Comparison of ENCODE assay signal across 10 mouse cellular contexts in the genomic region with DNA sequence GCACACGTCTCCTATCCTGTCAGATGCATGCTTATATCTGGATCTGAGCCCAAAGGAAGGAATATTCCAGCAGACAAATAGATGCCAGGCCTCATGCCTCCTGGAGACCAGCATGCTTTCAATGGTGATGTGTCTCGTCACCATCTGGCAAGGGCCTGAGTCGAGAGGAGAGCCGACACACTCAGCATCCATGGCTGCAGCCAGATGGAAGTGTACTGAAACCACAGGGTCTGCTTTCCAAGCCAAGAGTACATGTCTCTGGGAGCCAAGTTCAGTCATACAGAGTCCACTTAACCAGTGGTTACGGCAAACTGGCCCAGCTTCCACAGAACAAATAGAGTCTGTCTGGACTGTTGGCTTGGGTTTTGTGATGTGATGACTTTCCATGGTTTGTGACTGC.
A peak's percentile ranks its signal among the peaks of the same experiment; 100 is the strongest.
DNase-seq lines count a peak whose midpoint lies in the region; ATAC-seq and TF ChIP-seq lines count a peak whose summit lies in the region.
"Had no signal": no experiment of that assay in that cellular context is flagged by ENCODE, and none has a peak within 500 bp of the region (broad histone marks: within the 10 kb centered on the region; RNA-seq: fewer than 3 reads in every experiment).

No protein-coding gene starts in this region.

- 0 out of 2 replicates have a peak, but pooled peaks have one; percentile 43 for ATAC-seq in forebrain, embryonic 15.5 days (replicated peaks)
- ATAC-seq in forebrain, embryonic 16.5 days: no peak

- H3K9me3 ChIP-seq in forebrain, embryonic 15.5 days: no peaks in the 10 kb centered on the region
- H3K9me3 ChIP-seq in forebrain, embryonic 16.5 days (ENCODE audit: control insufficient read depth, low read length): no peaks in the 10 kb centered on the region
- H3K9me3 ChIP-seq: embryonic facial prominence, embryonic 13.5 days had no signal

- no peak overlapping the region for H3K4me3 ChIP-seq in forebrain, embryonic 15.5 days
- no peak overlapping the region for H3K4me3 ChIP-seq in forebrain, embryonic 16.5 days (replicated peaks; ENCODE audit: low read length)
- H3K4me3 ChIP-seq in embryonic fibroblast, embryonic 13.5 days (ENCODE audit: insufficient read depth, low read length): no peak overlapping the region
- H3K4me3 ChIP-seq: embryonic facial prominence, embryonic 13.5 days had no signal

- DNase-seq in 3T3-L1 (ENCODE audit: low read depth, low spot score): peak; percentile 8
- peak; percentile 73 for DNase-seq in layer of hippocampus, adult 11-12 months (ENCODE audit: low spot score)
- DNase-seq in kidney, adult 11 months: no peak
- DNase-seq in liver: no peak
- DNase-seq in adrenal gland, postnatal 4 days (ENCODE audit: low spot score in 2 of 2): no peak
- DNase-seq: kidney, adult 9 months had no signal

- no peak overlapping the region for H3K27ac ChIP-seq in forebrain, embryonic 15.5 days (replicated peaks)
- H3K27ac ChIP-seq in forebrain, embryonic 16.5 days (ENCODE audit: low read length): no peak overlapping the region
- H3K27ac ChIP-seq in embryonic fibroblast, embryonic 13.5 days (ENCODE audit: insufficient read depth, low read length): peak overlapping the region; percentile 22; the same call in 1 of the 2 replicates
- H3K27ac ChIP-seq: embryonic facial prominence, embryonic 13.5 days had no signal

- no peaks in the 10 kb centered on the region for H3K27me3 ChIP-seq in forebrain, embryonic 15.5 days
- H3K27me3 ChIP-seq in forebrain, embryonic 16.5 days (replicated peaks; ENCODE audit: control insufficient read depth, insufficient read depth, low read length): no peaks in the 10 kb centered on the region
- H3K27me3 ChIP-seq: embryonic facial prominence, embryonic 13.5 days had no signal

- H3K9ac ChIP-seq in forebrain, embryonic 15.5 days (replicated peaks): no peak overlapping the region
- H3K9ac ChIP-seq in forebrain, embryonic 16.5 days (replicated peaks; ENCODE audit: low read depth, low read length): no peak overlapping the region
- H3K9ac ChIP-seq: embryonic facial prominence, embryonic 13.5 days had no signal

- no peak for TF ChIP-seq CTCF in embryonic fibroblast, embryonic 13.5 days (IDR thresholded peaks at IDR 0.05; ENCODE audit: borderline replicate concordance, insufficient read depth, low read length)

- no peaks in the 10 kb centered on the region; the same call in 1 of the 2 replicates for H3K4me1 ChIP-seq in forebrain, embryonic 15.5 days
- H3K4me1 ChIP-seq in forebrain, embryonic 16.5 days (replicated peaks; ENCODE audit: control insufficient read depth, insufficient read depth, low read length): no peaks in the 10 kb centered on the region
- H3K4me1 ChIP-seq in embryonic fibroblast, embryonic 13.5 days (ENCODE audit: control insufficient read depth, insufficient read depth, low read length): no peaks in the 10 kb centered on the region
- H3K4me1 ChIP-seq: embryonic facial prominence, embryonic 13.5 days had no signal

- 65% methylated on average over 5 of the region's 5 CpGs for WGBS in forebrain, embryonic 15.5 days
- 60% methylated on average over 5 of the region's 5 CpGs for WGBS in forebrain, embryonic 16.5 days

- H3K36me3 ChIP-seq in forebrain, embryonic 15.5 days: no peaks in the 10 kb centered on the region
- H3K36me3 ChIP-seq in forebrain, embryonic 16.5 days (ENCODE audit: control insufficient read depth, insufficient read depth): no peaks in the 10 kb centered on the region
- H3K36me3 ChIP-seq: embryonic facial prominence, embryonic 13.5 days had no signal

- TF ChIP-seq POLR2A in embryonic fibroblast, embryonic 13.5 days (IDR thresholded peaks at IDR 0.05; ENCODE audit: low read depth, low read length): no peak

- no peak overlapping the region for H3K4me2 ChIP-seq in forebrain, embryonic 15.5 days (replicated peaks)
- no peak overlapping the region for H3K4me2 ChIP-seq in forebrain, embryonic 16.5 days (ENCODE audit: low read length)
- H3K4me2 ChIP-seq: embryonic facial prominence, embryonic 13.5 days had no signal

Comparison
In these comparisons a context has a peak if more than half of its experiments do, and no peak if none do; other contexts are left out.
1. DNase-seq: peak in 3T3-L1 (single experiment) and layer of hippocampus, adult 11-12 months (single experiment); none in kidney, adult 11 months (single experiment), liver (single experiment) and adrenal gland, postnatal 4 days (0 of 2).